Mouse (Mus musculus): ENCODE data around the gene Mta3.

GRCm38 (mm10) chr17:83819503-83819902, 113.5 kb downstream of the Mta3 start:
- TF ChIP-seq EP300 (IDR thresholded peaks at IDR 0.05; ENCODE audit: insufficient read depth, low read depth, low read length) (no peak), POLR2A (IDR thresholded peaks at IDR 0.05; ENCODE audit: insufficient read depth, low read length) (no peak), CTCF (IDR thresholded peaks at IDR 0.05; ENCODE audit: low read depth, low read length) (no peak)

Data from ES-Bruce4 (cell line).